Mouse (Mus musculus) gastrocnemius, postnatal 25 days (tissue): ENCODE measurements at regions not wholly inside any gene's neighbourhood (a gene's known extent, or its start where the extent isn't known, plus 50 kb on each side); places are given as distances from the start of the nearest gene placed in this dataset.
"Not testable (repeated sequence)": the region's sequence is repeated elsewhere in the genome, so short reads cannot be mapped to it uniquely, and the experiment has no call there.

Experiments
- DNase-seq: peaks from one replicate; pipeline ENCODE4 v3.0.0; 2022

- no peak for DNase-seq
Measured at GRCm38 (mm10) chr1:154018241-154018640, 118.2 kb upstream of the Teddm2 start.

DNA sequence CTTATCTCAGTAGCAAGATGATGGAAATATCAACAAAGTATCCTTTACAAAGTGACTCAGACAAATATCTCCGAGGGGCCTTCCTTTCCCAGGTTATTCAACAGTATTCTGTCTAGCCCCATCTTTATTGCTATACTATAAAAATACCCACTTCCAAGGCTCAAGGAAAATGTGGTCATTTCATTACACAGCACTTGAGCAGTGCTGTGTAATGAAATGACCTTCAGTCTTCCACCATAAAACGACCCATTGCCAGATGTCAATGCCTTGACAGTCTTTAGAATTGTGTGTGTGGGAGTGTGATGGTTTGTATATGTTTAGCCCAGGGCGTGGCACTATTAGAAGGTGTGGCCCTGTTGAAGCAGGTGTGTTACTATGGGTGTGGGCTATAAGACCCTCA, 124.3 kb upstream of the Teddm2 start:
- no peak for DNase-seq

GRCm38 (mm10) chr1:154027303-154027702, 127.3 kb upstream of the Teddm2 start:
- no peak for DNase-seq

GRCm38 (mm10) chr1:154029826-154030225, 129.8 kb upstream of the Teddm2 start:
- DNase-seq: no peak

GRCm38 (mm10) chr1:154032669-154033099, 132.7 kb upstream of the Teddm2 start:
- DNase-seq: peak; percentile 62

DNA sequence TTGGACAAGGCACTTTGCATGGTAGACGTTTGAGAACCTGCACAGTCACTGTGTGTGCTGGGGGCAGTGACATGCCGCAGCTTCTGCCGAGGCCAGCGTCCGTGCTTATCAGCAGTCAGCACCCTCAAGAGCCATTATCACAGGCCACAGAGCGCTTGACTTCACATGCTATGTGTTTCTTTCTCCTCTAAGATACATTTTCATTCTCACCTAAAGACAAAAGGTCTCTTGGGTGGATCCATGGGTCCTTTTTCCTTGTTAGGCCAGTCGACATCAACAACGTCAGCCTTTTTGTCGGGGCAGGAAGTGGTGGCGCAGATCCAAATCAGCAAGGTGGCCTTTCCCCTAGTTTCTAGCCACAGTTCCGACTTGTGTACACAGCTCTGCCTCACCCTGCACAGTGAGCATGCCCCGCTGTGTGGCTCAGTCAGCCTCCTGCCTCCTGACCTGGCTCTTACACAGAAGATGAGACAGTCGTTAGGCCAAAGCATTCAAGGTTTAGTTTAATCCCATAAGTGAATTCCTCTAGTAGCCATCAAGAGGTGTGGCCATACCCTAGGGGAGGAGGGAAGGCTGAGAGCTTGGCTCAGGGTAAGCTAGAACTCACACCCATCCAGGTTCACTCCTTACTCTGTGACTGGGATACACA, 134.1 kb upstream of the Teddm2 start:
- no peak for DNase-seq

DNA sequence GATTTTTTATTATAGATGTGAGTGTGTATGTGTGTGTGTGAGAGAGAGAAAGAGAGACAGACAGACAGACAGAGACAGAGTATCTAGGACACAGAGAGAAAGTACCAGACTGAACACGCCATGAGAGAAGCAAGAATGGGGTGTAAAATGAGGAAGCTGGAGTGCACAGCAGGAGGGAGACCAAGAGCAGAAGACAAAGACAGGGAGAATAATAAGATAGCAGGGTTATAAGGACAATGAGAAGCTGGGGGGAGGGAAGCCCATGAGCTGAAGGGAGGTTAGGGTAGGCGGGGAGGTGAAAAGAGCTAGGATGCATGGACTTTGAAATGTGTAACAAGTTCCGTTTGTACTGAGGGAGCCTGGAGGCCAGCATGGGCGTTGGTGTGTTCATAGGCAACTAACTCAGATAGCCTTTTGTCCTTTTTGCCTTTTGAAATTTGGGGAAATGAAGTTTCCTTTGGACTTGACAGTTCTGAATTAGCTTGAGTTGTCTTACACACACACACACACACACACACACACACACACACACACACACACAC, 136.8 kb upstream of the Teddm2 start:
- no peak for DNase-seq

- no peak for DNase-seq
Measured at GRCm38 (mm10) chr1:154038241-154038640, 138.2 kb upstream of the Teddm2 start.

- no peak for DNase-seq
Measured at GRCm38 (mm10) chr1:154040907-154041306, 140.9 kb upstream of the Teddm2 start.

DNA sequence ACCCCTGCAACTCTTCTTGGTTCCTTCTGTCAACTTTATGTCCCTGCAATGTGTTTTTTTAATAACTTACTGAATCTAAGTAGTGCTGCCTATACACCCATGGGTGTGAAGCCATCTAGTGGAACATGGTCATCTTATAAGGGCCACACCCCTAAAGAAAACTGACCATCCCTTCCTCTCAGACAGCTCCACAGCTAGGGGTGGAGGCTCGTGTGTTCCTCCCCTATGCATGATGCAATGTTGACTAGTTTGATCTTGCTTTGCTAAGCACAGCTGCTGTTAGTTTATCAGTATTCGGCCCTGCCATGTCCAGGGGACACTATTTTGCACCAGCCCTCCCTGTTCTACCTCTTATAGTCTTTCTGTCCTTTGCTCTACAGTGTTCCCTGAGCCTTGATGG, 142.9 kb upstream of the Teddm2 start:
- DNase-seq: no peak

GRCm38 (mm10) chr1:154044712-154045111, 144.7 kb upstream of the Teddm2 start:
- no peak for DNase-seq

DNA sequence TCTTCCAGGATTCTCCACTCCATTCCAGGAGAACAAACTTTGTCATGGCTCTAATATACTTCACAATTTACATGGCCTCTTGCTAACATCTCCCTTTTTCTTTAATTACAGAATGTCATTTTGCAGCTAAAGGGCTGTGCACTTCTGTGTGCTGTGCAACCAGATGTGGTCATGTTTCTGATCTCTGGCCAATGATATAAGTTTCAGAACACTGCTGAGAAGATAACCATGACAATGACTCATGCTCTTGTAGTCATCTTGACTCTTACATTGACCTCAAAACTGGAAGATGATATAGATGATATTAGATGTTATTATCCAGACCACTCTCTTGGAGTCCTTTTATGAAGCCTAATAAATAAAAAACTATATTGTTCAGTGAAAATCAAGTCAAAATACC, 145.9 kb upstream of the Teddm2 start:
- DNase-seq: no peak

- no peak for DNase-seq
Measured at GRCm38 (mm10) chr1:154053641-154054040, 147.3 kb upstream of the Zfp648 start.

DNA sequence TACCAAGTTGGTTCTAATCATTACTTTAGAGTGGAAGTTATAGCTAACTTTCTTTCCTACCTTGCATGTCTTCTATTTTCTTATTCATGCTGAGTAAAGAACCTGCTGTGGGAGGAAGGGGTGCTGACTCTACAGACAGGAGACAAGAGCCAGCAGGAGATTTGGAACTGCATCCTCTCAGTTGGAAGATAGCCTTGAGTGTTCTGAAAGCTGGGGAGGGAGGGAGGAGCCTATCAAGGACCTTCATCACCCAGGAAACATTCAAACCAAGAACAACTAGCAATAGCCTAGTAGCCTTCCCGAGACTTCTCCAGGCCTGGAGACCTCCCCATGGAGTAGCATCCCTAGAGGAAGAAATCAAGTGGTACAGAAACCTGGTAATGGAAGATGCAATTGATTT, 146.1 kb upstream of the Zfp648 start:
- DNase-seq: no peak

- DNase-seq: not testable (repeated sequence)
Measured at GRCm38 (mm10) chr1:154061397-154061796, 139.6 kb upstream of the Zfp648 start.

DNA sequence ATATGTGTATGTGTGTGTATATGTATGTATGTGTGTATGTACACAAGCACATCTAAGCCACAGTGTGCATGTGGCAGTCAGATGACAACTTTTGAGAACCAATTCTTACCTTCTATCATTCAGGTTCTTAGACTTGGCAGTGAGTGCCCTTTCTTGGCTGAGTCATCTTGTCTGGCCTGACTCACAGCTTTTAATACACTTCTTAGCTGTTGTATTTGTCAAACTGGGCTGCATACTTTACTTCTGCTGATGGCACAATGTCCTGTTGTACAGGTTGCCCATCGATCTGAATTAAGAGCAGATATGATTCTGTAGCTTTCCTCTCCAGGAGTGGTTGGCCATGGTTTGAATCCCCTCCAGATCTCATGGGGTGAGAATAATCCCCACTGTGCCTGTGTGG, 139.1 kb upstream of the Zfp648 start:
- DNase-seq: no peak

- DNase-seq: peak; percentile 35
Measured at GRCm38 (mm10) chr1:154062666-154063065, 138.3 kb upstream of the Zfp648 start.

DNA sequence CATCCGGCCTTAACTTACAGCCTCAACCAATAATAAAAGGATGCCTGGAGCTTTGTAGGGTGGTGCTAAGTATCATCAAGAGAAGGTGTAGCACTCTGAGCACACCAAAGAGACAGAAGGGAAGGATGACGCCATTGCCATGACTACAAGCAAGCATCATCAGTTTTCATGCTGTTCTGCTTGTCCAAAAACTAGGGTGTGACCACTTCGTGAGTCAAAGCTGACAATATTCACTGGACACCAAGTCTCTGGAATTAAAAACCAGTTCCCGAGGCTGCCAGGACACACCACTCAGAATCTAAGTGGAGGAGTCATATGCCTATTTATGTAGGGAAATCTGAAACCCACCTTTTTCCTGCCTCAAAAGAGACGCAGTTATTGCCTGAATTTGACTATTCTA, 136.4 kb upstream of the Zfp648 start:
- peak; percentile 27 for DNase-seq

DNA sequence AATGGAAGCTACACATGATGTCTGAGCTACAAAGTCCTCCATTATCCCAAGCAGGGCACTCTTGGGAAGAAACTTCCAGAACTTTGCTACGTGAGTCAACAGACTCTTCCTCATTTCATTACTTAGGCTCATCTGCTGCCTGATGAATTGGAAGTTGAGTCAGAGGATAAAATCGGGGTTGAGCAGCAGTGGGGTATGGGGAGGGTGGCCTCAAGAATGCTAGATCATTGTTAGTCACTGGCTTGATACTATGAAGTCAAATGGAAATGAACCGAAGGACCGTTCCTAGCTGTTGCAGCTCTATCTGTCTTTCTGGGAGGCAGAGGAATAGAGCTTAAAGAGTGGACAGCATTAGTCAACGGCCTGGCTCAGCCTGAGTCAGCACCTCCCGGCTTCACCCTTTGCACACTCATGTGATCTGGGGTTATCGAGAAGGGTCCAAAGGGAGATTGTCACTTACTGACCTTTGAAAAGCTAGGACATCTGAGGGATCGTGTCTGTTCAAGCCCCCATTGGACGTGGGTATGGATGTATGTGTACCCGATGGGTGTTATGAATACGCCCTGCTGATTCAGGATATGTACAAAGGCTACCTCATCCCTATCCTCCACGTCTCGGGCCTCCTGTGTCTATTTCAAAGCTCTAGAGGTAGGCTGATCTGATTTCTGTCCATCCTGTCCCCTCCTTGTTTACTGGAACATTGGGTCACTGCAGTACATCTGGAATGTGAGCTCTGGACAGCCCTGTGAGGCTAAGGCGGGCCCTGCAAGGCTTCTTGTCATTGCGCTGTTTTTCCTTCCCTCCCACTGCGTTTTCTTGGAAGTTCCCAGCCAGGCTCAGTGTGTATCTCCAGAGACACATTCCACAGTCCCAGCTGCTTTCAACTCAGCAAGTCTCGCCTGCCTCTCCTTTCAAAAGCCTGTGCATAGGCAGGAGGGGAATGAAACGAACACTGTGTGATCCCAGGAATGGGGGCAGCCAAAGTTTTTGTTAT, 135.4 kb upstream of the Zfp648 start:
- peak; percentile 83 for DNase-seq

GRCm38 (mm10) chr1:154067856-154068255, 133.1 kb upstream of the Zfp648 start:
- DNase-seq: no peak

GRCm38 (mm10) chr1:154074270-154074669, 126.7 kb upstream of the Zfp648 start:
- no peak for DNase-seq

DNA sequence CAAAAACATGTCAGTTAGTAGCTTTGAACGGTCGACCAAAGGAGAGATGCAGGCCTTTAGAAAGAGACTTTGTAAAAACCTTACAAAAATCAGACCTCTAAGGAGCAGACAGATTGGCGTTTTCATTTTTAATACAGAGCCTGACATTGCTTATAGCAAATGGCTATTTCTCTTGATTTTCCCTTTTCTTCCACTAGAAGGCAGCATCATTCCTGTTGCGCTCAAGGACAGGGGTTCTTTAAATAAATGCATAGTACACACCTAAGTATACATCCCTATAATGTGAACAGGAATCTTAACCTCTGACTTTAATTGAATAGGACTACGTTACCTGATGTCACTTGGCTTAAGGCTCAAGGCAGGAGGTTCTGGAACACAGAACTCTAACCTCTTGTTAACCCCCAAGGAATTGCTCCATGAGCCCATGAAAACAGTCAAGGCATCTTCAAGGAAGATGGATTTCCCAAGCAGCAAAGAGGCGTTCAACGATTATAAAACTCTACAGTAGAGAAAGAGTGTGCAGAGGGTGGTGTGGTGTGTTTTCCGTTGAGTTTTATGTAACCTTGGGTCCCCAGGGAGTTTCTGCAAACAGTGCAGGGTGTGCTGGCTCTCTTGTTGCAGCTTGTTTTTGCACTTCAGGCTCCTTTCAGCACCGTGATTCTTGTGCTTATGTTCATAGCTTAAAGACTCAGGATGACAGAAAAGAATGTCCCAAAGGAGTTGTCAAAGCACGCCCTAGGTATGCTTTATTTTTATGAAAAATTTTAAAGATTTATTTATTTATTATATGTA, 124.1 kb upstream of the Zfp648 start:
- DNase-seq: no peak
